Mouse (Mus musculus): ENCODE results near the gene Dynll1. TPM values are rescaled to one million over a fixed set of nuclear protein-coding genes. Genes with fewer than 3 reads are reported as not detected.

The Dynll1 gene
- total and polyA plus RNA-seq, 3 experiments, result 561 to 740 (median 736) TPM

- TF ChIP-seq KAT2A (conservative IDR thresholded peaks at IDR 0.05; ENCODE audit: low read depth, low read length) (no peak), E2F4 (IDR thresholded peaks at IDR 0.05; ENCODE audit: borderline replicate concordance, low read depth, low read length) (no peak), HCFC1 (IDR thresholded peaks at IDR 0.05; ENCODE audit: low read depth, low read length) (0 out of 2 replicates have a peak, but pooled peaks have one; percentile 19), ZMIZ1 (IDR thresholded peaks at IDR 0.05; ENCODE audit: low read depth, low read length) (no peak; the same call in 1 of the 2 replicates), UBTF (IDR thresholded peaks at IDR 0.05; ENCODE audit: borderline replicate concordance, insufficient read depth, low read depth, low read length) (0 out of 2 replicates have a peak, but pooled peaks have one; percentile 10), SIN3A (IDR thresholded peaks at IDR 0.05; ENCODE audit: low read length) (peak; percentile 54), MAFK (IDR thresholded peaks at IDR 0.05; ENCODE audit: borderline replicate concordance, low read depth, low read length) (no peak), USF1 (IDR thresholded peaks at IDR 0.05; ENCODE audit: low read depth, low read length) (no peak), ELF1 (IDR thresholded peaks at IDR 0.05; ENCODE audit: low read depth, low read length) (no peak), TBP (IDR thresholded peaks at IDR 0.05; ENCODE audit: low read depth, low read length) (no peak), ETS1 (IDR thresholded peaks at IDR 0.05; ENCODE audit: low read depth, low read length) (no peak), ZC3H11A (IDR thresholded peaks at IDR 0.05; ENCODE audit: low read depth, low read length) (no peak), MYB (IDR thresholded peaks at IDR 0.05; ENCODE audit: low read depth, low read length) (no peak), CHD2 (IDR thresholded peaks at IDR 0.05; ENCODE audit: low read length) (no peak), MEF2A (IDR thresholded peaks at IDR 0.05; ENCODE audit: extremely low read depth, insufficient replicate concordance, low read depth, low read length, poor library complexity, severe bottlenecking) (no peak), GATA1 (IDR thresholded peaks at IDR 0.05; ENCODE audit: low read depth, low read length) (no peak), ZKSCAN1 (IDR thresholded peaks at IDR 0.05; ENCODE audit: low read depth, low read length) (no peak), EP300 (IDR thresholded peaks at IDR 0.05; ENCODE audit: low read depth in 1 of 2, low read length in 2 of 2) (no peak), MYC (IDR thresholded peaks at IDR 0.05; ENCODE audit: low read depth, low read length) (peak; percentile 60; the same call in 1 of the 2 replicates), CHD1 (IDR thresholded peaks at IDR 0.05; ENCODE audit: low read depth, low read length) (no peak), POLR2AphosphoS2 (IDR thresholded peaks at IDR 0.05; ENCODE audit: low read length) (no peak), POLR2A (IDR thresholded peaks at IDR 0.05; ENCODE audit: control insufficient read depth in 1 of 2, insufficient read depth in 1 of 2, low read depth in 1 of 2, low read length in 2 of 2, poor library complexity in 1 of 2) (no peak), MAX (IDR thresholded peaks at IDR 0.05; ENCODE audit: low read length) (peak; percentile 74), NELFE (IDR thresholded peaks at IDR 0.05; ENCODE audit: low read depth, low read length) (no peak), GABPA (IDR thresholded peaks at IDR 0.05; ENCODE audit: low read depth, low read length) (no peak), SMC3 (IDR thresholded peaks at IDR 0.05; ENCODE audit: low read depth, low read length) (no peak), TCF12 (IDR thresholded peaks at IDR 0.05; ENCODE audit: low read depth, low read length) (no peak), RAD21 (IDR thresholded peaks at IDR 0.05; ENCODE audit: low read depth, low read length) (no peak), TAL1 (IDR thresholded peaks at IDR 0.05; ENCODE audit: low read length) (no peak), MXI1 (IDR thresholded peaks at IDR 0.05; ENCODE audit: low read depth, low read length) (peak; percentile 72), MAZ (IDR thresholded peaks at IDR 0.05; ENCODE audit: low read depth, low read length) (no peak)
- Histone ChIP-seq H3K4me1 (ENCODE audit: control insufficient read depth in 1 of 2, insufficient read depth in 2 of 2, low read length in 2 of 2) (peaks cover 2 to 9% of the 10 kb centered on the region in 2 experiments), H3K27ac (ENCODE audit: control insufficient read depth, low read depth, low read length) (0 out of 2 replicates have a peak overlapping the region, but pooled peaks have one; percentile 20), H3K4me3 (ENCODE audit: control insufficient read depth in 1 of 2, insufficient read depth in 1 of 2, low read depth in 2 of 2, low read length in 2 of 2) (peak overlapping the region; percentile 76 to 95), H3K36me3 (ENCODE audit: control insufficient read depth in 1 of 2, insufficient read depth in 2 of 2, low read length in 2 of 2) (peaks cover 9% of the 10 kb centered on the region in 2 experiments), H3K9me3 (replicated peaks; ENCODE audit: insufficient read depth, low read length) (no peaks in the 10 kb centered on the region), H3K79me2 (ENCODE audit: control insufficient read depth, insufficient read depth, low read length, poor library complexity) (peaks cover 45% of the 10 kb centered on the region), H3K9ac (ENCODE audit: control insufficient read depth, low read depth, low read length, poor library complexity, severe bottlenecking) (peak overlapping the region; percentile 98), H3K27me3 (ENCODE audit: control insufficient read depth in 1 of 2, insufficient read depth in 2 of 2, low read length in 2 of 2) (no peaks in the 10 kb centered on the region)
- peak; percentile 37 for DNase-seq (ENCODE audit: low read depth, low spot score)
Observed at GRCm38 (mm10) chr5:115340007-115340406, 39.2 kb upstream of the Dynll1 start.

Data from MEL (cell line).